Mouse (Mus musculus) spleen, postnatal 4 days (tissue): ENCODE measurements around the gene Defb22.

Source experiments
- DNase-seq, 2 experiments: peaks; one replicate each; pipeline ENCODE4 v3.0.0; 2022; ENCODE audit warnings: low spot score in 2 of 2

Defb22 gene

GRCm38 (mm10) chr2:152439833-152440232 is 50.1 kb downstream of the Defb22 start:
- DNase-seq = no peak

- DNase-seq = no peak
These were observed 51.0 kb downstream of the Defb22 start for GRCm38 (mm10) chr2:152438963-152439362.

GRCm38 (mm10) chr2:152436983-152437860 is 52.7 kb downstream of the Defb22 start:
- DNase-seq = peak; percentile 78 to 94

GRCm38 (mm10) chr2:152436405-152436901 is 53.5 kb downstream of the Defb22 start:
- no peak for DNase-seq
